Comparison of ENCODE assay signal across 8 mouse cellular contexts in genomic region chr5:31048763-31049641, GRCm38 (mm10). TPM values are rescaled to one million over a fixed set of nuclear protein-coding genes. Genes with fewer than 3 reads are reported as not detected.
DNase-seq lines count a peak whose midpoint lies in the region; ATAC-seq and TF ChIP-seq lines count a peak whose summit lies in the region.

Gene Slc5a6, minus strand, starts transcription at chr5:31048924.

- H3K4me3 ChIP-seq in G1E (ENCODE audit: low read depth, low read length): peak within 1 kb of the TSS; percentile 83
- H3K4me3 ChIP-seq in erythroblast, embryonic 14.5 days (replicated peaks): peak within 1 kb of the TSS; percentile 91
- H3K4me3 ChIP-seq in lung, embryonic 15.5 days: peak within 1 kb of the TSS; percentile 72
- peak within 1 kb of the TSS; percentile 89 for H3K4me3 ChIP-seq in olfactory bulb, adult 2 months (ENCODE audit: insufficient read depth, low read depth, low read length)

- WGBS in lung, embryonic 15.5 days: under 1% methylated on average over 23 of the region's 23 CpGs
- under 1% methylated on average over 23 of the region's 23 CpGs for WGBS in olfactory bulb, adult 2 months

- no peak for TF ChIP-seq CTCF in G1E (IDR thresholded peaks at IDR 0.05; ENCODE audit: low read depth, low read length)
- TF ChIP-seq CTCF in olfactory bulb, adult 2 months (IDR thresholded peaks at IDR 0.05; ENCODE audit: insufficient read depth, low read depth, low read length): peak; percentile 46

- H3K27ac ChIP-seq in lung, embryonic 15.5 days: peak within 1 kb of the TSS; percentile 98
- H3K27ac ChIP-seq in olfactory bulb, adult 2 months (ENCODE audit: insufficient read depth, low read depth, low read length): peak within 1 kb of the TSS; percentile 98

- H3K9me3 ChIP-seq in G1E (replicated peaks): no peaks in the 10 kb centered on the region
- no peaks in the 10 kb centered on the region for H3K9me3 ChIP-seq in erythroblast, embryonic 14.5 days (ENCODE audit: control insufficient read depth, low read length)
- H3K9me3 ChIP-seq in lung, embryonic 15.5 days: no peaks in the 10 kb centered on the region

- peak within 1 kb of the TSS; percentile 95 for H3K9ac ChIP-seq in lung, embryonic 15.5 days

- peak; percentile 35 for DNase-seq in G1E (ENCODE audit: low spot score)
- DNase-seq in brain, adult 2 months (ENCODE audit: low read depth, low spot score): peak; percentile 82
- peak in 1 of 2 experiments; percentile 19 for DNase-seq in layer of hippocampus, adult 8-10 months (ENCODE audit: low spot score in 2 of 2)
- DNase-seq in urinary bladder, postnatal 36 days (ENCODE audit: low spot score in 2 of 2): peak; percentile 19 to 25

- no peaks in the 10 kb centered on the region for H3K27me3 ChIP-seq in G1E (ENCODE audit: insufficient read depth, low read length)
- no peaks in the 10 kb centered on the region for H3K27me3 ChIP-seq in erythroblast, embryonic 14.5 days (ENCODE audit: control insufficient read depth)
- no peaks in the 10 kb centered on the region for H3K27me3 ChIP-seq in lung, embryonic 15.5 days

- H3K4me1 ChIP-seq in G1E (ENCODE audit: insufficient read depth, low read depth, low read length): peaks cover 40% of the 10 kb centered on the region
- H3K4me1 ChIP-seq in erythroblast, embryonic 14.5 days (ENCODE audit: control insufficient read depth): peaks cover 36% of the 10 kb centered on the region
- peaks cover 16% of the 10 kb centered on the region for H3K4me1 ChIP-seq in lung, embryonic 15.5 days
- H3K4me1 ChIP-seq in olfactory bulb, adult 2 months (ENCODE audit: control insufficient read depth, insufficient read depth, low read length): no peaks in the 10 kb centered on the region

- ATAC-seq in G1E (ENCODE audit: extremely low read depth, insufficient number of reproducible peaks, low FRiP score, poor library complexity, severe bottlenecking): no peak
- peak; percentile 20 to 34; a peak in 2 of 4 replicates for ATAC-seq in hematopoietic stem cell, adult 5-6 weeks (replicated peaks in 1 of 2; ENCODE audit: insufficient read depth in 1 of 2, low FRiP score in 2 of 2, low TSS enrichment in 1 of 2, low read depth in 1 of 2, poor library complexity in 2 of 2, severe bottlenecking in 2 of 2)
- ATAC-seq in lung, embryonic 15.5 days (ENCODE audit: borderline replicate concordance, extremely low read depth, low FRiP score, low TSS enrichment): peak; percentile 44

- H3K36me3 ChIP-seq in G1E (replicated peaks): peaks cover 34% of the 10 kb centered on the region
- peaks cover 6% of the 10 kb centered on the region for H3K36me3 ChIP-seq in erythroblast, embryonic 14.5 days (ENCODE audit: control insufficient read depth)
- H3K36me3 ChIP-seq in lung, embryonic 15.5 days: peaks cover 8% of the 10 kb centered on the region; the same call in 1 of the 2 replicates

- TF ChIP-seq POLR2A in olfactory bulb, adult 2 months (IDR thresholded peaks at IDR 0.05; ENCODE audit: insufficient read depth, low read depth, low read length): no peak

- H3K4me2 ChIP-seq in lung, embryonic 15.5 days: peak within 1 kb of the TSS; percentile 80

RNA-seq across cellular contexts. Expression of gene Slc5a6, which starts in this region (rescaled TPM):
- total RNA-seq in G1E (2014; fragmentation: Nextera tagmentation) (3.2 and 4.0 TPM in 2 replicates), G1E (2017) (2.2 and 5.2 TPM in 2 replicates)
- polyA plus RNA-seq in G1E (2012): 9.5 and 11.9 TPM in 2 replicates
- 0.07 and 0.13 TPM in 2 replicates for polyA plus RNA-seq in erythroblast, embryonic 14.5 days (2012)
- total RNA-seq in hematopoietic stem cell, adult 5-6 weeks (2017): 5.1 and 6.7 TPM in 2 replicates
- 10 to 100 TPM; 15.8 to 21.3 (median 18.6) TPM for total RNA-seq in layer of hippocampus, adult 8-10 months (2022)
- polyA plus RNA-seq in lung, embryonic 15.5 days (2015; fragmentation: Nextera tagmentation; extraction: Ambion mirVana): 7.8 and 8.1 TPM in 2 replicates
- polyA plus RNA-seq in olfactory bulb, adult 2 months (2012; ENCODE audit: insufficient read depth, insufficient read length, low replicate concordance, missing spikeins): not detected in 2 replicates
